Mouse (Mus musculus): Measurements from ENCODE around the gene Sobp.

The Sobp gene

GRCm38 (mm10) chr10:43083288-43084086 lies 90.8 kb downstream of the Sobp start:
- no peak for DNase-seq

- DNase-seq: peak; percentile 53
These were observed 93.0 kb downstream of the Sobp start for GRCm38 (mm10) chr10:43081316-43081715.

DNA sequence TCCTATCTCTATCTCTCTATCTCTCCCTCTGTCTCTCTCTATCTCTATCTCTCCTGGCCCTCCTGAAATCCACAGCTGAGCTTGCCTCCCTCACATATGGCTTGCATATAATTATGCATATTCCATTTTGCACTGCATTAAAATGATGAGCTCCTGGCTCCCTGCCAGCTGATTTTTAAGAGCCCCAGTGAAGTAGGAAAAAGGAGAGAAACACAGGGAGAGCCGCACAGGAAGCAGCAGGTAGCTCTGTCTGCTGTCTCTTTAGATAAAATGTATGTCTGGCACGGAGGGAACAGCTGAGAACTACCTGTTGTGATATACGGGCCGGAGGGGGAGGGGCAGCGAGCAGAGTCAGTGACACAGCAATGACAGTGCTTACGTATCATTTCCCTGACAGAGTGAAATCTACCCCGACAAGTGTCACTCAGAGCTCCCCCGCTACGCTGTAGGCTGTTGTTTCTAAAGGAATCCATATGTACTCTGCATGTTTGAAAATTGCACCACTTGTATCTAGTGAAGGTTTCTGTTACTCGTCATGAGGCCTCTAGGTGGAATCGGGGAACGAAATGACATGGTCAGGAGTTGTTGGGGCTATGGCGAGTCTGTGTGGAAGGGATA lies 98.7 kb downstream of the Sobp start:
- DNase-seq: peak; percentile 83

- DNase-seq: no peak
These were observed 101.0 kb downstream of the Sobp start for GRCm38 (mm10) chr10:43073281-43073680.

DNA sequence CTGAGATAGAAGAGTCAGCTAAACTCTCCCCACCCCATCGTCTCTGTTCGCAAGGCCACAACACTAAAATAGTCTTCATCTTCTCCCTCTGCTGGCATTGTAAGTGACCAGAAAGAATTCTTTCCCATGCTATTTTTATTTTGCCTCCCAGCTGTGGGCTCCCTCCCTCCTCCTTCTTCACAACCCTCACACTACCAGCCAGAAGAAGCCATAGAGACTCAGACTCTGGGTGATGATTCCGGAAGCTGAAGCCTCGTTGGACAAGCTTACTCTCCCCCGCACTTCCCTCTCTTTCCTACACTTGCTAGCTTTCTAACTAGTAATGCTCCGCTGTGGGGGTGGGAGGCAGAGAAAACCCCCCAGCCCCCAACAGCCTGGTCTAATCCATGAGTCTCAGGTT lies 103.4 kb downstream of the Sobp start:
- DNase-seq: no peak

GRCm38 (mm10) chr10:43065331-43065730 lies 109.0 kb downstream of the Sobp start:
- DNase-seq: no peak

- DNase-seq: no peak
These were observed 112.7 kb downstream of the Sobp start for GRCm38 (mm10) chr10:43061519-43062105.

- DNase-seq: no peak
These were observed 118.9 kb downstream of the Sobp start for GRCm38 (mm10) chr10:43055405-43055804.

DNA sequence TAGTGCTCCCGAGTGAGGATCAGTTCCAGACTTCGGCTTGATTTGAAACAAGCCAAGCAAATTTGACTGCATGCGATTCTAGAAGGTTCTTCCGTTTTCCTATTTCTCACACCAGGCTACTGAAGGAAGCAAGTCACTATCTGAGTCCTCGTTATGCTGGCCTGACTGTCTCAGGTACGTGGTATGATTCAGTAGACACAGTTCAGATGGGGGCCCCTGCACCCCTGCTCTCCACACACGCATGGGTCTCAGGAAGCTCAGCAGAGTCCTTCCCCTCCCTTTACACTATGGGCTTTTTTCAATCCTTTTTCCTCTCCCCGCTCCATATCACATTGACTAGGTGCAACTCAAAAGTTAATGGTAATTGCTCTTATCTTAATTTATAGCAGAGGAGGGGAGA lies 119.6 kb downstream of the Sobp start:
- no peak for DNase-seq

GRCm38 (mm10) chr10:43053861-43054560 lies 120.3 kb downstream of the Sobp start:
- DNase-seq: no peak

DNA sequence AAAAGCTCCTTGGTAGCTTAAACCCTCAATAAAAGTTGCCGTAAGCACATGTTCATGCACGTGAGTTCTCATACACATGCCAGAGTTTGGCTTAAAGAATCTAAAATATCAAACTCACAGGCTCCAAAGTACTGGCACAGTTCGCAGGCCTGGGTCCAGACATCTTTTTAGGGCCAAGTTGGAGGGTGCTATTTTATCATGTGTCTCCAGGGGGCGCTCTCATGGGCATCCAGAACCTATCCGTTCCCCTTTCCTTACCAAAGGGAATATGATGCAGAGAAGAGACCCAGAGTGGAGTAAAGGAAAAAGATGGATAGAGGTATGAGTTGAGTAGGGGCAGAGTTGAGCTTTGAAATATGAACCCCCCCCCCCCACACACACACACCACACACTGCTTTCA lies 121.9 kb downstream of the Sobp start:
- DNase-seq: peak; percentile 33

DNA sequence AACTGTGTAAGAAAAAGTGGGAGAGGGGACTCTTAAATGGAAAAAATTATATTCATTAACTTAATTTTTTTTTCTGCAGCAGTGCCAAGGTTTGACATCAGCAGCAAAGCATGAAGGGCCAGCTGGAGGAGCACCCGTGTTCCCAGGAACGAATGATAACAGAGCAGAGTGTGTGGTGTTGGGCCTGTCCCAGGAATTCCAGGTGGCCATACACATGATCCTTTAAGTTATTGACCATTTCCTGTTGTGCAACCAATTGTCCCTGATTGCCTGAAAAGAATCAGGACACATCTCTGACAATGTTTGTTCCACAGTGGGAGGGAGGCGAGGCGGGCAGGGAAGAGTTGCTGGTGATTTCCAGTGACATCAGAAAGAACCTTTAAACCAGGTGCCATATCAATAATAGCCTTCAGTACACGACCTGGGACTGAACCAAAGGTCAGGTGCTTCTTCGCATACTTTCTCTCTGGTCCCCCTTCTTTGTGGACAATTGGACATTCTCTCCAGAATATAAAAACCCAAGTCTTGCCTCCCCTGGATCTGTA lies 126.5 kb downstream of the Sobp start:
- no peak for DNase-seq

DNA sequence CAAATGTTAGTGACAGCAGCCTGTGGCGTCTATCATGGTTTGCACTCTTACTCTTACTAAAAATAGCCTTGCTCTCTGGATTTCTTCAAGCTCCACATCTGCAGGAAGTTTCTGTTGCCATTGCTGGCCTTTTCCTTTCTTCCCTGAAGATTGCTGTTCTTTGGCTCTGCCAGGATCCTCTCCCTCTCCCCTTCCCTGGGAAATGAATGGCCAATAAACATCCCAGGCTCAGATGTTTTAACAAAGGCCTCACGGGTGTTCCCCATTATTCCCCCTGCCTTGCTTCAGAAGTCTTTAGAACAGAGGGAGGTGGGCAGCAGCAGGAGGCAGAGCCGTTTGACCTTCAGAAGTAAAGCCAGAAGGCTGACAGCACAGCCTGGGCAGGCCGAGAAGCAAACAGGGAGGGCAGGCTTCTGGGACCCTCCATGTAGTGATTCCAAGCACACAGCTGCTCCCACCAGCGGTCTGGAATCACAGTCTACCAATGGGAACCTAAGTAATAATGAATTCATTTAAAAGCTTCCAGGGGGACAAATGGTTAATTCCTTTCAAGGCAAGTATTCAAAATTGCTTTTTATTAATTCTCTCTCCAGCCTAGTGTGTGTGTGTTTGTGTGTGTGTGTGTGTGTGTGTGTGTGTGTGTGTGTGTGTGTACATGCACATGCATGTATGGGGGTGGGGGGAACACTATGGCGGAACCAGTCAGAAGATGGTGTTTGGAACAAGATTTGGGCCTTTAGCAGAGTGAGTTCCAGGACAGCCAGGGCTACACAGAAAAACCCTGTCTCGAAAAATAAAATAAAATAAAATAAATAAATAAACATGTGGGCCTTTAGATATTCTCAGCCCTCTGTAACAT lies 130.8 kb downstream of the Sobp start:
- no peak for DNase-seq

- no peak for DNase-seq
These were observed 131.6 kb downstream of the Sobp start for GRCm38 (mm10) chr10:43042591-43043327.

DNA sequence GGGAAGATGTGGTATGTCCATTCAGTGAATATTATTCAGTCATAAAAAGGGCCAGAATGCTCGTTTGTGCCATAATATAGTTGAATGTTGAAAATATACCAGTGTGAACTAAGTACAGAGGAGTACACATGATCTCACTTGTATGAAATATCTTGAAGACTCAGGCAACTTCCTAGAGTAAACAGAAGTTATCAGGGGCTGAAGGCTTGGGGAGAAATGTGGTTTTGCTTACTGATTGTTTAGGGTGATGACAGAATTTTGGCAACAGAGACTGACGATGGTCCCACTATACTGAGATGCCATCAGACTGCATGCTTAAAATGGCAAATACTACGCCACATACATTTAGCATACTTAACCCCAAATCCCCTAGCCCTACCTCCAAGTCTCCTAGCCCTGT lies 132.5 kb downstream of the Sobp start:
- no peak for DNase-seq

DNA sequence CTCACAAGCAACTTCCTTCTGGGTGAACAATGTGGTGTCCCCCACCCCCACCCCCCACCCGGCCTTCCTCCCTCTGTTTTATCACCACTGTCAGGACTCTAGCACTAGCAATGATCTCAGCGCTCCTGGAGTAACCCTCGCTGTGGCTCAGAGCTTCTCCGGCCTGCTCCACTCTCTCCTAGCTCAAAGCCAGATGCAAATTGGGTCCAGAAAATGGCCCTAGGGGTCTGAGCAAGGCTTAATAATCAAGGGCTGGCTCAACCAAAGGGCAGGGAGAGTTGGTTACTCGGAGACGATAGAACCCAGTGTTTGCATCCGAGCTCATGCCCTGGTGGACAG lies 136.9 kb downstream of the Sobp start:
- no peak for DNase-seq

DNA sequence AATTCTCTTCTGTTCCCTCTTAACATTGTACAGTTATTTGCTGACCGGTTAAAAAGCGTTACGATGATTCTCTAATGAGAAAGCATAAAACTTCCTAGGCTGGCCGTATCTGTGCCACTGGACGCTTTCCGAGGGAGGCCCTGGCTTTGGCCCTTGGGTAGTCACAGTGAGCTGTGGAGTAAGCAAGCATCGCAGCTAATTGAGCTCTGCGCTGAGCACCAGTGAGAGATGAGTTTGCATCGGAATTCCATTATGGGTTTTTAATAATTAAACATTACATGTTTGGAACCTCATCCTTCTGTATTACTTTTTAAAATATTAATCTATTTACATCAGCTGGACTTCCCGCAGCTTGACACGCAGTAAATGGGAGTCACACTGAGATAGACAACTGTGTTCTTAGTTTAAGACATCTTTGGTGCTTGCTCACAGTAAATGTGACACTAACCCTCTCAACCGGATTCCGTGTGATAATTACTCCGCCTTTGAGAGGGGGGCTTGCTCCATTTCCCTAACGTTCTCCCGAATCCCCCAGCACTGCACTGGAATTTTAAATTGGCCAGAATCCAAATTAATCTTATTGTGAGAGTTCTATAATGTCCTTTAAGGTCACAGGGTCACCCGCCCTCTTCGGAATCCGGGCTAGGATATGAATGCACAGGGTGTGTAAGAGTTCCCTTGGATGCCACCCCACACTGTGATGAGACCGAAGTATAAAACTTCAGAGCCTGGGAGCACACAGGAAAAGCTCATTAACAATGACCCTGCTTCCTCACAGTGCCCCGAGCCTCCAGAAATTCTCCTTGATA lies 137.5 kb downstream of the Sobp start:
- no peak for DNase-seq

GRCm38 (mm10) chr10:43035579-43035978 lies 138.8 kb downstream of the Sobp start:
- DNase-seq: no peak

- no peak for DNase-seq
These were observed 139.5 kb downstream of the Sobp start for GRCm38 (mm10) chr10:43034811-43035210.

GRCm38 (mm10) chr10:43033481-43034248 lies 140.7 kb downstream of the Sobp start:
- no peak for DNase-seq
